Mouse (Mus musculus): Measurements from ENCODE around the gene Nup210. TPM values are rescaled to one million over a fixed set of nuclear protein-coding genes. Genes with fewer than 3 reads are reported as not detected.
"Not testable (repeated sequence)": the region's sequence is repeated elsewhere in the genome, so short reads cannot be mapped to it uniquely, and the experiment has no call there.

Nup210 gene
- total and polyA plus RNA-seq, 2 experiments from 2014 or later = 17.2 to 67.8 TPM

GRCm38 (mm10) chr6:91128996-91129395, 12.4 kb upstream of the Nup210 start:
- H3K4me2 ChIP-seq (ENCODE audit: low read depth, low read length, poor library complexity, severe bottlenecking) = no peak overlapping the region
- WGBS = 46% methylated on average over 4 of the region's 4 CpGs
- peak; percentile 26; the same call in 1 of the 2 replicates for TF ChIP-seq CTCF (IDR thresholded peaks at IDR 0.05)
- no peaks in the 10 kb centered on the region for H3K9me3 ChIP-seq (ENCODE audit: low read length)
- DNase-seq (ENCODE audit: low spot score) (no peak), ATAC-seq (ENCODE audit: low FRiP score) (no peak)
- no peak overlapping the region for H3K4me3 ChIP-seq (ENCODE audit: low read depth, low read length)
- H3K27me3 ChIP-seq (ENCODE audit: insufficient read depth, low read length) = no peaks in the 10 kb centered on the region
- H3K9ac ChIP-seq (replicated peaks; ENCODE audit: low read length, poor library complexity, severe bottlenecking) = no peak overlapping the region
- no peak overlapping the region for H3K27ac ChIP-seq (ENCODE audit: low read depth, low read length)
- no peaks in the 10 kb centered on the region for H3K36me3 ChIP-seq (ENCODE audit: insufficient read depth, low read length)
- H3K4me1 ChIP-seq (ENCODE audit: insufficient read depth, low read length) = no peaks in the 10 kb centered on the region

GRCm38 (mm10) chr6:91125228-91125585, 8.6 kb upstream of the Nup210 start:
- no peak for TF ChIP-seq CTCF (IDR thresholded peaks at IDR 0.05)
- Histone ChIP-seq H3K4me2 (ENCODE audit: low read depth, low read length, poor library complexity, severe bottlenecking) (no peak overlapping the region), H3K9ac (replicated peaks; ENCODE audit: low read length, poor library complexity, severe bottlenecking) (no peak overlapping the region), H3K4me1 (ENCODE audit: insufficient read depth, low read length) (no peaks in the 10 kb centered on the region), H3K4me3 (ENCODE audit: low read depth, low read length) (no peak overlapping the region), H3K27ac (ENCODE audit: low read depth, low read length) (no peak overlapping the region), H3K36me3 (ENCODE audit: insufficient read depth, low read length) (no peaks in the 10 kb centered on the region), H3K9me3 (ENCODE audit: low read length) (no peaks in the 10 kb centered on the region), H3K27me3 (ENCODE audit: insufficient read depth, low read length) (no peaks in the 10 kb centered on the region)
- ATAC-seq (ENCODE audit: low FRiP score) (no peak), DNase-seq (ENCODE audit: low spot score) (no peak)
- WGBS = 88% methylated on average over 2 of the region's 2 CpGs

- no peak for TF ChIP-seq CTCF (IDR thresholded peaks at IDR 0.05)
- Histone ChIP-seq H3K9me3 (ENCODE audit: low read length) (no peaks in the 10 kb centered on the region), H3K4me1 (ENCODE audit: insufficient read depth, low read length) (no peaks in the 10 kb centered on the region), H3K27me3 (ENCODE audit: insufficient read depth, low read length) (no peaks in the 10 kb centered on the region), H3K9ac (replicated peaks; ENCODE audit: low read length, poor library complexity, severe bottlenecking) (no peak overlapping the region), H3K27ac (ENCODE audit: low read depth, low read length) (no peak overlapping the region), H3K36me3 (ENCODE audit: insufficient read depth, low read length) (no peaks in the 10 kb centered on the region), H3K4me3 (ENCODE audit: low read depth, low read length) (no peak overlapping the region), H3K4me2 (ENCODE audit: low read depth, low read length, poor library complexity, severe bottlenecking) (no peak overlapping the region)
- no peak for ATAC-seq (ENCODE audit: low FRiP score)
- 37% methylated on average over 7 of the region's 7 CpGs for WGBS
- DNase-seq (ENCODE audit: low spot score) = no peak
These were observed 7.9 kb upstream of the Nup210 start for GRCm38 (mm10) chr6:91124286-91125227.

GRCm38 (mm10) chr6:91123453-91123852, 6.8 kb upstream of the Nup210 start:
- ATAC-seq (ENCODE audit: low FRiP score) (no peak), DNase-seq (ENCODE audit: low spot score) (no peak)
- WGBS = 78% methylated on average over 3 of the region's 3 CpGs
- no peak overlapping the region for H3K9ac ChIP-seq (replicated peaks; ENCODE audit: low read length, poor library complexity, severe bottlenecking)
- no peak overlapping the region for H3K4me2 ChIP-seq (ENCODE audit: low read depth, low read length, poor library complexity, severe bottlenecking)
- H3K9me3 ChIP-seq (ENCODE audit: low read length) = no peaks in the 10 kb centered on the region
- no peaks in the 10 kb centered on the region for H3K36me3 ChIP-seq (ENCODE audit: insufficient read depth, low read length)
- no peaks in the 10 kb centered on the region for H3K27me3 ChIP-seq (ENCODE audit: insufficient read depth, low read length)
- H3K27ac ChIP-seq (ENCODE audit: low read depth, low read length) = no peak overlapping the region
- no peaks in the 10 kb centered on the region for H3K4me1 ChIP-seq (ENCODE audit: insufficient read depth, low read length)
- H3K4me3 ChIP-seq (ENCODE audit: low read depth, low read length) = no peak overlapping the region
- no peak for TF ChIP-seq CTCF (IDR thresholded peaks at IDR 0.05)

- not testable (repeated sequence) for H3K9me3 ChIP-seq (ENCODE audit: low read length); ATAC-seq (ENCODE audit: low FRiP score); H3K27me3 ChIP-seq (ENCODE audit: insufficient read depth, low read length); H3K4me1 ChIP-seq (ENCODE audit: insufficient read depth, low read length); H3K4me3 ChIP-seq (ENCODE audit: low read depth, low read length); H3K27ac ChIP-seq (ENCODE audit: low read depth, low read length); H3K9ac ChIP-seq (replicated peaks; ENCODE audit: low read length, poor library complexity, severe bottlenecking); H3K36me3 ChIP-seq (ENCODE audit: insufficient read depth, low read length); DNase-seq (ENCODE audit: low spot score); H3K4me2 ChIP-seq (ENCODE audit: low read depth, low read length, poor library complexity, severe bottlenecking)
- WGBS = 90% methylated on average over 7 of the region's 7 CpGs
These were observed 4.5 kb upstream of the Nup210 start for GRCm38 (mm10) chr6:91121089-91121488.

GRCm38 (mm10) chr6:91120206-91120605, 3.6 kb upstream of the Nup210 start:
- Histone ChIP-seq H3K9me3 (ENCODE audit: low read length) (no peaks in the 10 kb centered on the region), H3K36me3 (ENCODE audit: insufficient read depth, low read length) (no peaks in the 10 kb centered on the region), H3K4me3 (ENCODE audit: low read depth, low read length) (no peak overlapping the region), H3K27me3 (ENCODE audit: insufficient read depth, low read length) (no peaks in the 10 kb centered on the region), H3K4me2 (ENCODE audit: low read depth, low read length, poor library complexity, severe bottlenecking) (no peak overlapping the region), H3K9ac (replicated peaks; ENCODE audit: low read length, poor library complexity, severe bottlenecking) (no peak overlapping the region), H3K4me1 (ENCODE audit: insufficient read depth, low read length) (0 out of 2 replicates have a peak, but pooled peaks cover 12% of the 10 kb centered on the region), H3K27ac (ENCODE audit: low read depth, low read length) (no peak overlapping the region)
- TF ChIP-seq CTCF (IDR thresholded peaks at IDR 0.05) = no peak
- ATAC-seq (ENCODE audit: low FRiP score) (no peak), DNase-seq (ENCODE audit: low spot score) (no peak)
- WGBS = 66% methylated on average over 2 of the region's 2 CpGs
